Mouse (Mus musculus) NIH3T3 (cell line): ENCODE results near the gene Pigk.

Source experiments
- DNase-seq: peaks from one replicate; pipeline ENCODE4 v3.0.0-alpha.2; 2012; ENCODE audit warnings: low read depth

The Pigk gene

DNA sequence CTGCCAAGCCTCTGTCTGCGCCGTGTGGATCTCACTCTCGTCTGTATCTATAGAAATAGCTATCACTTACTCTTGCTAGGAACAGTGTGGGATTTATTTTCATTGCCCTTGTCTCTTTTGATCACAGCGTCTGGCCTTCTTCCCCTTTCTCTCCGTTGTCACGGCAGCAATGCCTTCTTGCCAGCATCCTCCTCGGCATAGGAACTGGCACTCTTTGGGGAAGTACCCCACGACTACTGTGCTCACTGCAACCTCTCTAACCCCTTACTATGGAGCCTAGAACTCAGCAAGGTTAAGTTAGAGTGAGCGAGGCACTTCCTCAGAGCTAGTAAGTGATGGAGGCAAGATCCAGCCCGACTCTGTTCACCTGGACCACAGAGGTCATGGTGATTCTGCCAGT lies 191.9 kb downstream of the Pigk start:
- no peak for DNase-seq

DNA sequence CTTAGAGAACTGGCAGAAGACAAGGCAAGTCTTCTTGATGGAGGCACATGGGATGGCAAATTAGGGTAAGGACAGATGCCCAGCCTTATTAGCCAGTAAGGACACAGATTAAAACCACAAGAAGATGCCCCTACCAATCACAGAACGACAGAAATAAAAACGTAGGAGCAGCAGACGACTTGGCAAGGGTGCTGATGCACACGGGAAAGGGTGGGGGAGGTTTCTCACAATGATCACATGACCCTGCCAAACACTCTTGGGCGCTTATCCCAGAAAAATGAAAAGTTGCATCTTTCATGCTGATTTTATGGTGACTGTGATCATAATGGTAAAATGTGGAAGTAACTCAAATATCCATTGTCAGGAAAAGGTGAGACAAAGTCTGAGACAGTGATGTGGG lies 193.2 kb downstream of the Pigk start:
- peak; percentile 19 for DNase-seq

DNA sequence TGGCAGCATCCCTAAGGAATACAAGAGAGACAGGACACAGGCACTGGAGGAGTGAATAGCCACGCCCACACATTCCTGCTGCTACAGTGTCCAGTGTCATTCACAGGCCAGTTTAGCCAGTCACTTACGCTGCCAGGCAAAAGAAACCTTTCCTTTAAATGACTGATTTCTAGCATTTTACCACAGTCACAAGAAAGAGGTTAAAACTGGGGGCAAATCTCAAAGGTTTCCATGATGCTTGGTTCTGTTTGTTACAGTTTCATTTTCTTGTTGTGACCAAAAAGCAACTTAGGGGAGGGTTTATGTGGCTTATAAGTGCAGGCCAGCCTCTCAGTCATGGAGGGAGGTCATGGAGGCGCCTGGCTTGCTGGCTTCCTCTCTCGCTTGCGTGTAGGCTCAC lies 193.8 kb downstream of the Pigk start:
- no peak for DNase-seq

DNA sequence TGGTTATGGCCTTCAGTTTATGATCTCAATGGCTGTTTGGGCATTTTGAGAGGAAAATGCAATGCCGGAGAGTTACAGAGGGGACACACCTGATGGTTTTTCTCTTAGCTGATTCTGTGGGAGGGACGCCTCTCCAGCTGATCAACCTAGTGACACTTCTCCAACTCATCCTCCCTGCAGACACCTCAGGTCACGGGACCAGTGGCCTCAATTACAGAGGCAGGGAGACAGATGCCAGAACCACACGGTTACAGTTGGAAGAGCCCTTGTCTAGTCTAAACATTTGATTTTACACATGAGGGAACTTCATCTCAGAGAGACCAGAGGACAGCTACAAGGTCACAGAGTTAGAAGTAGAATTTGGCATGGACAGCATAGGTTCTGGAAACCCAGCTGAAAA lies 197.7 kb downstream of the Pigk start:
- no peak for DNase-seq

GRCm38 (mm10) chr3:152912216-152913101 lies 198.6 kb downstream of the Pigk start:
- DNase-seq: no peak

DNA sequence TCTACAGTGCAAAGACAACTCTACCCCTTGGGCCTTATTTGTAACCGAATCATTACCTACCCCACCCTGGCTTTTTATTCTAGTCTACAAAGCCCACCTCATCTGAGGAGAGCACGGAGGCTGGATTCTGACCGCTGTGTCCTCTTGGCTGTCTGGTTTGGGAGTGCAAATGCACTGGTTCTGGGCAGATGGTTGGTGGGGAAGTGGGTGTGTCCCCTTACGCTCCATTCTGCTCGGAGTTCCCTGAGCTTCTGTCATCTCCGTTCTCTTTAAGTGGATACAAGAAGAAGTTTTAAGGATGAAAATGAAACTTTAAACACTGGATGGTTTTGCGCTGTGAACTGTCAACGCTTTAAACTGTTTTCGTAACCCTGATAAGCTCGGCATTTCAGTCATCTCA lies 199.2 kb downstream of the Pigk start:
- DNase-seq: no peak

DNA sequence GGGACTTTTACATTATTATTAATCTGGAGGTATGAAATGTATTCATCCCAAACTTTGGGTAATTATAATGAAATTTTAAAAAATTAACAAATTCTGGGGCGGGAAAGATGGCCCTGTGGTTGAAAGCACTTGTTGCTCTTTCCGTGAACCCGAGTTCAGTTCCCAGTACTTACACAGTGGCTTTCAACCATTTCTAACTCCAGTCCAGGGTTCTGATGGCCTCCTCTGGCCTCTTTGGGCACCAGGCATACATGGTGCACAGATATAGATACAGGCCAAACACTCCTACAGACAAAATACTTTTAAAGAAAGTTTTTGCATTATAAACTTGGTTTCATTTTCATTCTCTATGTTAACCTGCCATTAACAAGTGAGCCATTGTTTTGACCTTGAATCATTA lies 199.7 kb downstream of the Pigk start:
- DNase-seq: no peak

- DNase-seq: no peak
Measured at GRCm38 (mm10) chr3:152914376-152914775, 200.5 kb downstream of the Pigk start.

- DNase-seq: no peak
Measured at GRCm38 (mm10) chr3:152917579-152917978, 203.7 kb downstream of the Pigk start.

DNA sequence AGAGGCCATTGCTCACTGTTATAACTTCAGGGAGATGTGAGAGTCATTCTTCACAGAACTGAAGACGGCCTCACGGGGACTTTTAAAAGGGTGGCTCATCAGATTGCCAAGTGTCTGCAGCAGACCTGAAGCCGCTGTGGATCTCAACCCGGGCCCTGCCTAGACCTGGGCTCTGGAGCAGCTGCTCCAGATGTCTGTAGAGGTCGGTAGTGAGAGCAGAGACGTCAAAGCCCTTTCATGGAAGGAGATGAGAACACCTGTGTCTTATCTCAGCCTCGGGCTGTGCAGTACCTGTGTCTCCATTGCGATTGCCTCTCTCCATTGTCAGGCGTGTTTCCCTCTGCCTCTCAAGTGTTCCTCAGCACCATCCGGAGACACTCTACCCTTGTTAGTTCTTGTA lies 205.2 kb downstream of the Pigk start:
- no peak for DNase-seq

- peak; percentile 9 for DNase-seq
Measured at GRCm38 (mm10) chr3:152920365-152920764, 206.5 kb downstream of the Pigk start.

GRCm38 (mm10) chr3:152923530-152923929 lies 209.6 kb downstream of the Pigk start:
- no peak for DNase-seq

DNA sequence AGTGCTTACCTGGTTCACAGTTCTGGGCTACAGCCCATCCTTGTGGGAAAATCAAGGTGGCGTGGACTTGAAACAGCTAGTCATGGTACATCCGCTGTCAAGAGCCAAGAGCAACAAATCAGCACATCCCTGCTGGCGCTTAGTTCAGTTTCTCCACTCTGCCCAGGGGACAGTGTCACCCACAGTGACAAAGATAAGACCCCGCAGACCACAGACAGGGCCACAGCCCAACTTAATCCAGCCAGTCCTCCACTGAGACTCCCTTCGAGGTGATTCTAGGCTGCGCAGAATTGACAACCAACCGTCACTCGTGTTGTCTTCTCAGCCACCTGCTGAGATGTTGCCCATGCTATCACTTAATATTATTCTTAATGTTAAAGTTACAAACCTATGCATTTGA lies 211.5 kb downstream of the Pigk start:
- DNase-seq: no peak

DNA sequence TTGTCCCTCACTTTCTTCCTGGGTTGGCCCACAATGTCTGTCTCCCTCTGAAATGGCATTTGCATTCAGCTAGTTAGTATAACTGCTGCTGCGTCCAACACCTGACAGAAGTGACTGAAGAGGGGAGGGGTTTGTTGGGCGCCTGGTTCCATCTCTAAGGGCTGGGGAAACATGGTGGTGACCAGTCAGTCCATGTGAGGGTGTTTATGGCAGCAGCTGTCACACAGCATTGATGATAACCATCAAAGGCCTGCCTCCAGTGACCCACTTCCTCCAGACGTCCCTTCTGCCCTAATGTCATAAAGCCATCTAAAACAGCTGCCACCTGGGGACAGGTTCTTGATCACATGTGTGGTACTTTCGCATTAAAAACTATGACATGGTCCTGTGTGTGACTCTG lies 212.3 kb downstream of the Pigk start:
- DNase-seq: no peak

DNA sequence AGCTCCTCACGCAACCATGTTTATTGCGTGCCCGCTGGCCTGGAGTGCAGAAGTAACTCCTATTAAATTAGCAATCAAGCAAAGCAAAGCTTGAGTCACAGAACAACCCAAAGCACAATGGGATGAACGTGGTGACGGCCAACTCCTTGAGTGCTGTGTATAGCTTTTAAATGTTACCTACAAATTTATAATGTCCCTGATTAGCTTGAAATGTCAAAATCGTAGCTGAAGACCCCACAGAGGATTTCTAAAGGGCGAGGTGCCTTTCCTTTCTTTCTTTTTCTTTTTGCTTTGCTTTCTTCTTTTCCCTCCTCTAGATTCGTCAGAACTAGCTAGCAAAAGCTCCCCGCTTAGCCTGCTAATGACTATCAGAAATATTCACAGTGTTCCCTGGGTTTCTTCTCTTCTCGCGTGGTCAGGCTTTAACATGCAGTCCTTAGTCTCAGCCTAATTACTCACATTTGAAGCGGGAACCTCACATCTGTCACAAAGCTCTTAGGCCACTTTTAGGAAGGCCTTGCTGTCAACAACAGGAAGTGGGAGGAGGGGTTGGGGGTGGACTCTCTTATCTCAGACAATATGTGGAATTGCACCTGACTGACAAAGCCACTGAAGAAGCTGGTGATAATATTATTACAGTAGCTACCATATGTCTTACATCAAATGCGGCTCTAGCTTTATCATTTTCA lies 214.5 kb downstream of the Pigk start:
- no peak for DNase-seq

DNA sequence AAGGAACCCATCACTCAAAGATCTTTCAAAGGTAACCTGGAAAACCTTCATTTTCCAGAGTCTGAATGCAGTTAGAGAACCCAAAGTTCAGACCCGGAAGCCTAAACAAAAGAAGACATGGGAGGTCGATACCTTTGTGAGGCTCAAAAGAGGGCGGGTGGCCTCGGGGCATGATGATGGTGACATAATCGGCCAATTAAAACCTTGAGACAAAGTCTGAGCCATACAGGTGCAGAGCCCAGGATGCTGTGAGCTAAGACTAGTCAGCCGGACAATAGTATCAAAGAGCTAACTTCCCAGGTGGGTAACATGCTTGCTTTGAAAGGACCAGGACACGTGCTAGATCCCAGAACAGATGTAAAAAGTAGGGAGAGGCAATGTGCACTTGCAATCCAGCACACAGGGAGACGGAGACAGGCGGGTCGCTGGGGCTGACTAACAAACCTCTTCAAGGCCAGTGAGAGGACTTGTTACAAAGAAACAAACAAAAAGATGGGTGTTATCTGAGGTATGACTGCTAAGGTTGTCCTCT lies 215.4 kb downstream of the Pigk start:
- no peak for DNase-seq

DNA sequence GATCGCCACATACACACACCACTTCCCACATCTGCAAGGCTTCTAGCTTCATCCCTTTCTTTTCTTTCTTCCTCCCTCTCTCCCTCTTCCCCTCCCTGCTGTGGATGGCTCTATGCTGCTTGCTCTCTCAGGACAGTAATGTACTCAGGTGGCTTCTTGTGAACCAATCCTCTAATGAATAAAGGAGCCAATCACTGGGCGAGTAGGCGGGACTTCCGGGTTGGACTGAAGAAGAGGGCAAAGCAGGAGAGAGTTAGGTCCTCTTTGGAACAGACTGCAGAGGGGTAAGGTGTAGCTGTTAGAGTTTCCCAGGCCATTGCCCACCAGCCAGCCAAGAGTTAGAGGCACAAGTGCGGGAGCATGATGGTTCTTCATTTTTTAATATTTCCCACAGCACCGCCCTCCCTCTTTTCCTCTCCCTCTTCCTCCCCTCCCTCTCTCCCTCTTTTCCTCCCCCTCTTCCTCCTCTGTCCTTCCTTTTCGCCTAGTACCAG lies 215.9 kb downstream of the Pigk start:
- no peak for DNase-seq

DNA sequence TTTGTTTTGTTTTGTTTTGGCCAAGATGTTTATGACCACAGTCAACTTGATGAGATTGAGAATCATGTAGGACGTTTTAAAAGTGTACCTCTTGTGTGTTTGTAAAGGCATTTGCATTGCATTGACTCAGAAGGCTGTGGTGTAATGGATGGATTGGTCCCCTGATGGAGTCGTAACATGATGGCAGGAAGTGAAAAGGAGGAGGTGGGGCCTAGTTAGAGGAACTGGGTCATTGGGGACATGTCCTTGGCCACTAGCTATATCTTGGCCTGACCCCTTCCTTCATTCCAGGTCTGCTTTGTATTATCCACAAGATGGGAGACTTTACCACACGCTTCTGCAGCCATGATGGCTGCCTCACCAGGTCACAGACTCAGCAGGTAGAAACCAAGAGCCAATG lies 217.5 kb downstream of the Pigk start:
- DNase-seq: no peak

DNA sequence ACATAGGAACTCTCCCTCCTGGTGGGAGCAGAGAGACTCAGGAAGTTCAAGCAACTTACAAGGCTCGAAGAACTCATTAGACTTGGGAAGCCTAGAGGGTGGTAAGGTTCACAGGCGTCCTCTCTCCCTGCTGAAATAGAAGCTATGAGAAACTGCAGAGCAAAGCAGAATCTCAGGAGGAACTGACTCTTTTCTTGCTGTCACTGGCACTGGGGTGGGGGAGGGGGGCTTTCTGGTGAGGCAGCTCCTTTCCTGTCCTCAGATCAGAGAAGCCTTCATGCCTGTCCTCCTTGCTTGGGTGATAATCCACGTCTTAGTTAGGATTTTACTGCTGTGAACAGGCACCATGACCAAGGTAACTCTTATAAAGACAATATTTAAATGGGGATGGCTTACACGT lies 218.2 kb downstream of the Pigk start:
- no peak for DNase-seq

GRCm38 (mm10) chr3:152932544-152932943 lies 218.6 kb downstream of the Pigk start:
- DNase-seq: no peak

GRCm38 (mm10) chr3:152933737-152934136 lies 219.8 kb downstream of the Pigk start:
- DNase-seq: no peak

DNA sequence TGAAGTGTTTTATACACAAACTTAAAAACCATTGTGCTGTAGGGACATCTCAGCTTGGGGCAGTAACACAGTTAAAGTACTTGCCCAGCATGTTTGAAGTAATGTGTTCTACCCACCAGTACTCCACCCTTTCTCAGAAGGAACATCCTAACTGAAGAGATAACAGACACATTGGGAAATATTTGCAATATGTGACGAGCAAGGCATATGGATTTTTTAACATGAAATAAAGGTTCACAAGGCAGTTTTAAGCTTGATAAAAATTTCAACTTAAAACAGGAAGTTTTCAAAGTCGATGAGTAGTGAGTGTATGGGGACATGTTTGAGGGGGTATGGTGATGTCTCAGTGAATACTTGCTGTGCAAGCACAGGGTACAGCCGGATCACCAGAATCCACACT lies 222.4 kb downstream of the Pigk start:
- no peak for DNase-seq

DNA sequence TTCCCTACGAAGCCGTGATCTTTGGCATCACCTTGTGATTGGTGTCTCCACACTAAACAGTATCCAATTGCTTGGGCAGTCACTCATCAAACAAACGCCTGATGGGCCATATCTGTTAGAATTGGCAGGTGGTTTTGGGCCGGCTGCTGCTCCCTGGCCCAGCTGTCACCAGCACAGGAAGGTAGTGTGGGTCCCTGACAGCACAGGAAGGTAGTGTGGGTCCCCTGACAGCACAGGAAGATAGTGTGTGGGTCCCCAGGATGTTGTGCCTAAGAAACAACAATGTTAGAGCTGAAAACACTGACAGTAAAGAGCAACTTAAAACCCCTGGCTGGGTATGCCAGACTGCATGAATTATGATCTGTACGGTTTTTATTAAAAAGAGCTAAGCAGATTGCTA lies 227.8 kb downstream of the Pigk start:
- no peak for DNase-seq
